Mouse (Mus musculus): ENCODE results near the gene Hs6st1. TPM values are rescaled to one million over a fixed set of nuclear protein-coding genes. Genes with fewer than 3 reads are reported as not detected.

Gene Hs6st1
- total and polyA plus RNA-seq, 3 experiments = 9.1 to 18.1 (median 17.7) TPM

DNA sequence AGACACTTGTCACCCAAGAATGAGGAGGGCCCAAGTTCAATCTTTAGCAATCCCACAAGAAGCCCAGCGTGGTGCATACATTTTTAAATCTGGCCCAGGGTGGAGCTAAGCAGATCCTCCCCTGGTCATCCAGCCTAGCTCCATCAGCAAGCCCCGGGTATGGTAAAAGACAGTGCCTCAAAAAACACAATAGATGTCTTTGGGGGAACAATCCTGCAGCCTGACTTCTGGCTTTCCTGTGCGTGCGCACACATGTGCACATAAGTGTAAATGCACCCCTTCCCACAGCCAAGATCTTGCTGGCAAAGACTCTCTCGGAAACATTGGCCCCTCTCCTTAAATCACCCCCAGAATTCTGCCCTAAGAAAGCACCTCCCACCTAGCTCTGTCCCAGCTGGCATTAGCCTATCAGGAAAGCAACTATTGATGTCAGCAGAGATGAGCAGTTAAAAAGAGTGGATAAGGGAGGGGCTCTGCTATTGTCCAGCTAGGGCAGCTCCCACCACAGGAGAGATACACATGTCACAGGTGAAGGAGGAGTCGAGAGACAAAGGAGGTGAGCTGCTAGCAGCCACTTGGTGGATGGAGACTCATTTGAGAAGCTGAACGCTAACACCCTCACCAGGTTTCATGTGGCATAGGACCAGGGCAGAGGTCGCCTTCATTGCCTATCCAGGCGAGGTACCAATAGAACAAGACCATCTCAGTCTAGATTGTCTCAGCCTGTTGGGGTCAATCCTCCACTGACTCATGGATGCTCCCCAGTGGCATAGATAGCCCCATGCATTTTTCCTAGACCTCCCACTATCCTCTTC lies 5.2 kb upstream of the Hs6st1 start:
- Histone ChIP-seq H3K9me3 (replicated peaks; ENCODE audit: low read length) (no peaks in the 10 kb centered on the region), H3K36me3 (replicated peaks in 1 of 2; ENCODE audit: control insufficient read depth in 1 of 2, insufficient read depth in 1 of 2, low read length in 1 of 2) (no peaks in the 10 kb centered on the region), H3K4me3 (replicated peaks in 1 of 3; ENCODE audit: low read depth in 2 of 3, low read length in 2 of 3, poor library complexity in 1 of 3) (no peak overlapping the region), H3K27me3 (replicated peaks) (peaks cover 3% of the 10 kb centered on the region), H3K4me1 (ENCODE audit: control insufficient read depth in 1 of 2, insufficient read depth in 2 of 2) (peaks cover 9 to 53% of the 10 kb centered on the region in 2 experiments), H3K9ac (ENCODE audit: insufficient read depth, low read depth) (no peak overlapping the region), H3K79me2 (replicated peaks; ENCODE audit: control insufficient read depth, extremely low read depth, insufficient read depth, poor library complexity, severe bottlenecking) (no peaks in the 10 kb centered on the region), H3K27ac (ENCODE audit: insufficient read depth, low read depth) (no peak overlapping the region), H3K4me2 (ENCODE audit: insufficient read depth, low read depth, poor library complexity, severe bottlenecking) (no peak overlapping the region)
- DNase-seq (ENCODE audit: extremely low read depth) = no peak
- dilution Hi-C loops (cut with MboI; ENCODE audit: extremely low pct_ligation_motif_present, extremely low pct_unique_long_range_greater_than_20kb, low sequenced_read_pairs) (no loop called here), in situ Hi-C loops (cut with MboI; ENCODE audit: low pct_ligation_motif_present, low pct_unique_long_range_greater_than_20kb, low sequenced_read_pairs) (loop anchor here (10.0 kb wide), 1 partner anchor 72 kb away; no protein-coding TSS in a partner anchor)
- TF ChIP-seq ELF1 (IDR thresholded peaks at IDR 0.05; ENCODE audit: low read depth, low read length) = no peak
- peak in 1 of 2 experiments; percentile 1; a peak in 1 of 4 replicates for TF ChIP-seq CTCF (conservative IDR thresholded peaks at IDR 0.05 in 1 of 2, IDR thresholded peaks at IDR 0.05 in 1 of 2; ENCODE audit: low read depth in 2 of 2, low read length in 2 of 2)
- no peak for TF ChIP-seq POLR2A (IDR thresholded peaks at IDR 0.05; ENCODE audit: low read depth, low read length)

DNA sequence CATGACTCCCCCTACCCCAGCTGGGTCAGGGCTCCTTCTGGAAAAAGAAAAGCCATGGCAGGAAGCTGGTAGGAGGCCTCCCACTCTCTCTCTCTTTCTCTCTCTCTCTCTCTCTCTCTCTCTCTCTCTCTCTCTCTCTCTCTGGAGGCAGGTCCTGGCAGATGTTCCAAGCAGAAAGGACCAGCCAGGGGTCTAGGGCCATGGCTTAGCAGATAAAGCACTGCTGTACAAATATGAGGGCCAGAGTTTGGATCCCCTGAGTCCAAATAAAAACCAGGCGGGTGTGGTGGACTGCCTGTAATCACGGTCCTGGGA lies 4.6 kb upstream of the Hs6st1 start:
- H3K4me1 ChIP-seq (ENCODE audit: control insufficient read depth in 1 of 2, insufficient read depth in 2 of 2) = peaks cover 9 to 52% of the 10 kb centered on the region in 2 experiments

DNA sequence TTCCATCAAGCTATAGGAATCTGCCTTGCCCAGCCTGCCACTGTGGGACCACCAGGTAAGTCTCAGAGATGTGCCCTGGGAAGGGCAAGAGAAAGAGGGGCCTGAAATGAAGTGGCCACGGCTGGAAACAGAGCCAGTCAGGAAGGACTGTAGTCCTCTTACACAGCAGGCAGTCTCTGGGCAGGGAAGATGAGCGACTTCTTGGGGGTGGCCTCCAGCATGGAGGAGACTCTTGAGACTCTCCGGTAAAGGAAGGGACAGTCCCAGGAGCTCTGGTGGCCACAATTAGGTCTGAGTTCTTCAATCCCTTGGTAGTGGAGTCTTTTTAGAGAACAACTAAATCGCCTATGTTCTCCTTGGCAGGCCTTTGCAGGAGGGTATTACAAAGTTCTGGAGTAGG lies 4.0 kb upstream of the Hs6st1 start:
- H3K79me2 ChIP-seq (replicated peaks; ENCODE audit: control insufficient read depth, extremely low read depth, insufficient read depth, poor library complexity, severe bottlenecking) = peaks cover 7% of the 10 kb centered on the region
- no peaks in the 10 kb centered on the region for H3K9me3 ChIP-seq (replicated peaks; ENCODE audit: low read length)
- H3K27ac ChIP-seq (ENCODE audit: insufficient read depth, low read depth) = peak overlapping the region; percentile 47; the same call in 1 of the 2 replicates
- H3K27me3 ChIP-seq (replicated peaks) = peaks cover 3% of the 10 kb centered on the region
- dilution Hi-C loops (cut with MboI; ENCODE audit: extremely low pct_ligation_motif_present, extremely low pct_unique_long_range_greater_than_20kb, low sequenced_read_pairs) (no loop called here), in situ Hi-C loops (cut with MboI; ENCODE audit: low pct_ligation_motif_present, low pct_unique_long_range_greater_than_20kb, low sequenced_read_pairs) (loop anchor here (10.0 kb wide), 1 partner anchor 71 kb away; no protein-coding TSS in a partner anchor)
- H3K4me2 ChIP-seq (ENCODE audit: insufficient read depth, low read depth, poor library complexity, severe bottlenecking) = peak overlapping the region; percentile 44; the same call in 1 of the 2 replicates
- peak; percentile 65 for DNase-seq (ENCODE audit: extremely low read depth)
- H3K36me3 ChIP-seq (replicated peaks in 1 of 2; ENCODE audit: control insufficient read depth in 1 of 2, insufficient read depth in 1 of 2, low read length in 1 of 2) = no peaks in the 10 kb centered on the region
- H3K4me3 ChIP-seq (replicated peaks in 1 of 3; ENCODE audit: low read depth in 2 of 3, low read length in 2 of 3, poor library complexity in 1 of 3) = no peak overlapping the region
- peaks cover 9 to 47% of the 10 kb centered on the region in 2 experiments for H3K4me1 ChIP-seq (ENCODE audit: control insufficient read depth in 1 of 2, insufficient read depth in 2 of 2)
- H3K9ac ChIP-seq (ENCODE audit: insufficient read depth, low read depth) = peak overlapping the region; percentile 20; the same call in 1 of the 2 replicates
- TF ChIP-seq SMC3 (IDR thresholded peaks at IDR 0.05; ENCODE audit: low read depth, low read length) (no peak), KAT2A (IDR thresholded peaks at IDR 0.05; ENCODE audit: insufficient replicate concordance, low read length) (no peak), JUN (IDR thresholded peaks at IDR 0.05; ENCODE audit: insufficient read depth, low read depth, low read length) (no peak), MAZ (IDR thresholded peaks at IDR 0.05; ENCODE audit: low read depth, low read length) (no peak), JUND (conservative IDR thresholded peaks at IDR 0.05; ENCODE audit: low read depth, low read length) (no peak), PAX5 (IDR thresholded peaks at IDR 0.05; ENCODE audit: low read length) (no peak), UBTF (IDR thresholded peaks at IDR 0.05; ENCODE audit: low read depth, low read length) (0 out of 2 replicates have a peak, but pooled peaks have one; percentile 9), MAFK (IDR thresholded peaks at IDR 0.05; ENCODE audit: insufficient replicate concordance, low read length) (no peak), MEF2A (IDR thresholded peaks at IDR 0.05; ENCODE audit: borderline replicate concordance, low read depth, low read length) (0 out of 2 replicates have a peak, but pooled peaks have one; percentile 8), RAD21 (IDR thresholded peaks at IDR 0.05; ENCODE audit: low read depth, low read length) (no peak; the same call in 1 of the 2 replicates), ZKSCAN1 (IDR thresholded peaks at IDR 0.05; ENCODE audit: borderline replicate concordance, low read depth, low read length) (no peak), TCF12 (IDR thresholded peaks at IDR 0.05; ENCODE audit: low read depth, low read length) (no peak), MAX (IDR thresholded peaks at IDR 0.05; ENCODE audit: low read length) (no peak), ELF1 (IDR thresholded peaks at IDR 0.05; ENCODE audit: low read depth, low read length) (no peak), TBP (conservative IDR thresholded peaks at IDR 0.05; ENCODE audit: low read depth, low read length) (peak; percentile 60; the same call in 1 of the 2 replicates), GABPA (IDR thresholded peaks at IDR 0.05; ENCODE audit: insufficient replicate concordance, low read depth, low read length) (no peak), HCFC1 (IDR thresholded peaks at IDR 0.05; ENCODE audit: low read depth, low read length) (no peak), POLR2A (IDR thresholded peaks at IDR 0.05; ENCODE audit: low read depth, low read length) (no peak)

More for the DNA sequence above, 4.6 kb upstream of the Hs6st1 start:
- Histone ChIP-seq H3K27me3 (replicated peaks) (peaks cover 3% of the 10 kb centered on the region), H3K36me3 (replicated peaks in 1 of 2; ENCODE audit: control insufficient read depth in 1 of 2, insufficient read depth in 1 of 2, low read length in 1 of 2) (no peaks in the 10 kb centered on the region), H3K4me3 (replicated peaks in 1 of 3; ENCODE audit: low read depth in 2 of 3, low read length in 2 of 3, poor library complexity in 1 of 3) (no peak overlapping the region), H3K9me3 (replicated peaks; ENCODE audit: low read length) (no peaks in the 10 kb centered on the region), H3K79me2 (replicated peaks; ENCODE audit: control insufficient read depth, extremely low read depth, insufficient read depth, poor library complexity, severe bottlenecking) (0 out of 2 replicates have a peak, but pooled peaks cover 1% of the 10 kb centered on the region), H3K4me2 (ENCODE audit: insufficient read depth, low read depth, poor library complexity, severe bottlenecking) (no peak overlapping the region), H3K27ac (ENCODE audit: insufficient read depth, low read depth) (no peak overlapping the region), H3K9ac (ENCODE audit: insufficient read depth, low read depth) (no peak overlapping the region)
- no peak for DNase-seq (ENCODE audit: extremely low read depth)
- no peak for TF ChIP-seq MAZ (IDR thresholded peaks at IDR 0.05; ENCODE audit: low read depth, low read length)
- TF ChIP-seq ZC3H11A (IDR thresholded peaks at IDR 0.05; ENCODE audit: low read depth, low read length) = no peak
- TF ChIP-seq MAX (IDR thresholded peaks at IDR 0.05; ENCODE audit: low read length) = no peak
- TF ChIP-seq JUND (conservative IDR thresholded peaks at IDR 0.05; ENCODE audit: low read depth, low read length) = no peak
- no peak for TF ChIP-seq RCOR1 (conservative IDR thresholded peaks at IDR 0.05; ENCODE audit: low read depth, low read length)
- TF ChIP-seq JUN (IDR thresholded peaks at IDR 0.05; ENCODE audit: insufficient read depth, low read depth, low read length) = no peak
- TF ChIP-seq E2F4 (IDR thresholded peaks at IDR 0.05; ENCODE audit: insufficient replicate concordance, low read depth, low read length) = no peak
- no peak for TF ChIP-seq SMC3 (IDR thresholded peaks at IDR 0.05; ENCODE audit: low read depth, low read length)
- no peak for TF ChIP-seq MYC (IDR thresholded peaks at IDR 0.05; ENCODE audit: low read depth, low read length)
- TF ChIP-seq ZMIZ1 (IDR thresholded peaks at IDR 0.05; ENCODE audit: low read depth, low read length) = no peak
- TF ChIP-seq EP300 (IDR thresholded peaks at IDR 0.05; ENCODE audit: low read length) = no peak
- TF ChIP-seq MAFK (IDR thresholded peaks at IDR 0.05; ENCODE audit: insufficient replicate concordance, low read length) = no peak
- no peak for TF ChIP-seq MXI1 (IDR thresholded peaks at IDR 0.05; ENCODE audit: low read depth, low read length)
- in situ Hi-C loops (cut with MboI; ENCODE audit: low pct_ligation_motif_present, low pct_unique_long_range_greater_than_20kb, low sequenced_read_pairs) = loop anchor here (10.0 kb wide), 1 partner anchor 71 kb away; no protein-coding TSS in a partner anchor
- dilution Hi-C loops (cut with MboI; ENCODE audit: extremely low pct_ligation_motif_present, extremely low pct_unique_long_range_greater_than_20kb, low sequenced_read_pairs) = no loop called here

All from CH12.LX (cell line).